Mouse (Mus musculus) kidney, embryonic 14.5 days (tissue): ENCODE measurements at regions not wholly inside any gene's neighbourhood (a gene's known extent, or its start where the extent isn't known, plus 50 kb on each side); places are given as distances from the start of the nearest gene placed in this dataset.

Experiments used
- ATAC-seq: fragments of 200-750 bp; cut with Nextera tagmentation; 2 replicates; pipeline ENCODE4 v1.8.0; 2017; ENCODE audit warnings: moderate number of reproducible peaks, mild to moderate bottlenecking, moderate TSS enrichment, moderate library complexity; ENCODE audit not compliant: low FRiP score, low TSS enrichment
- H3K27ac ChIP-seq: fragments of 300-500 bp; sonication (generic); 2 replicates; pipeline ENCODE4 v1.5.1; 2014; ENCODE audit warnings: low read depth, mild to moderate bottlenecking, low read length, moderate library complexity, mixed read lengths
- H3K27me3 ChIP-seq: fragments of 300-500 bp; sonication (generic); 2 replicates; pipeline ENCODE4 v1.6.1; 2014; ENCODE audit warnings: mild to moderate bottlenecking, low read length; ENCODE audit not compliant: control insufficient read depth, insufficient read depth
- H3K36me3 ChIP-seq: fragments of 300-500 bp; sonication (generic); 2 replicates; pipeline ENCODE4 v1.6.1; 2014; ENCODE audit warnings: low read length, mixed read lengths; ENCODE audit not compliant: control insufficient read depth, insufficient read depth
- H3K4me1 ChIP-seq: fragments of 300-500 bp; sonication (generic); 2 replicates; pipeline ENCODE4 v1.6.1; 2014; ENCODE audit warnings: low read length, mixed read lengths; ENCODE audit not compliant: control insufficient read depth, insufficient read depth
- H3K4me2 ChIP-seq: fragments of 300-500 bp; sonication (generic); replicated peaks from 2 replicates; pipeline ENCODE4 v1.6.1; 2014; ENCODE audit warnings: low read depth, mild to moderate bottlenecking, low read length
- H3K4me3 ChIP-seq: fragments of 300-500 bp; sonication (generic); 2 replicates; pipeline ENCODE4 v1.5.1; 2014; ENCODE audit warnings: mild to moderate bottlenecking, low read length
- H3K9ac ChIP-seq: fragments of 300-500 bp; sonication (generic); 2 replicates; pipeline ENCODE4 v1.6.1; 2014; ENCODE audit warnings: low read depth, mild to moderate bottlenecking, low read length, moderate library complexity
- H3K9me3 ChIP-seq: fragments of 300-500 bp; sonication (generic); 2 replicates; pipeline ENCODE4 v1.6.1; 2016; ENCODE audit warnings: low read length; ENCODE audit not compliant: control insufficient read depth
- WGBS: fragments of 180-500 bp; shearing (Covaris S2); extraction: QIAGEN DNeasy Blood & Tissue Kit; methylation state at CpG from one replicate; pipeline ENCODE4 v1.1.7; 2014; 5-methylcytosine and 5-hydroxymethylcytosine counted together

- no peaks in the 10 kb centered on the region for H3K36me3 ChIP-seq
- H3K4me3 ChIP-seq: no peak overlapping the region
- H3K4me1 ChIP-seq: peaks cover 7% of the 10 kb centered on the region; the same call in 1 of the 2 replicates
- H3K27ac ChIP-seq: no peak overlapping the region
- no peak overlapping the region for H3K4me2 ChIP-seq
- 62% methylated on average over 5 of the region's 5 CpGs for WGBS
- no peak for ATAC-seq
- no peaks in the 10 kb centered on the region for H3K27me3 ChIP-seq
- H3K9me3 ChIP-seq: no peaks in the 10 kb centered on the region
- no peak overlapping the region for H3K9ac ChIP-seq
Observed at GRCm38 (mm10) chr8:10716161-10716560, 292.1 kb downstream of the Irs2 start.

GRCm38 (mm10) chr8:10713515-10714042 is 294.7 kb downstream of the Irs2 start:
- H3K9me3 ChIP-seq: no peaks in the 10 kb centered on the region
- H3K4me3 ChIP-seq: no peak overlapping the region
- no peak overlapping the region for H3K27ac ChIP-seq
- peaks cover 7% of the 10 kb centered on the region; the same call in 1 of the 2 replicates for H3K4me1 ChIP-seq
- H3K27me3 ChIP-seq: no peaks in the 10 kb centered on the region
- H3K4me2 ChIP-seq: no peak overlapping the region
- H3K36me3 ChIP-seq: no peaks in the 10 kb centered on the region
- no peak overlapping the region for H3K9ac ChIP-seq
- 67% methylated on average over 13 of the region's 13 CpGs for WGBS
- ATAC-seq: no peak

GRCm38 (mm10) chr8:10712118-10712689 is 296.1 kb downstream of the Irs2 start:
- Histone ChIP-seq H3K27ac (no peak overlapping the region), H3K27me3 (no peaks in the 10 kb centered on the region), H3K9me3 (no peaks in the 10 kb centered on the region), H3K36me3 (no peaks in the 10 kb centered on the region), H3K4me3 (no peak overlapping the region), H3K4me2 (no peak overlapping the region), H3K4me1 (peaks cover 3% of the 10 kb centered on the region; the same call in 1 of the 2 replicates), H3K9ac (no peak overlapping the region)
- no peak for ATAC-seq
- 77% methylated on average over 7 of the region's 7 CpGs for whole genome bisulfite sequencing

GRCm38 (mm10) chr8:10711474-10711873 is 296.8 kb downstream of the Irs2 start:
- Histone ChIP-seq H3K4me2 (no peak overlapping the region), H3K36me3 (no peaks in the 10 kb centered on the region), H3K27me3 (no peaks in the 10 kb centered on the region), H3K9me3 (no peaks in the 10 kb centered on the region), H3K4me3 (no peak overlapping the region), H3K9ac (no peak overlapping the region), H3K27ac (no peak overlapping the region), H3K4me1 (no peaks in the 10 kb centered on the region)
- ATAC-seq: no peak
- 52% methylated on average over 7 of the region's 7 CpGs for WGBS

GRCm38 (mm10) chr8:10708509-10708908 is 299.7 kb downstream of the Irs2 start:
- Histone ChIP-seq H3K4me2 (no peak overlapping the region), H3K9ac (no peak overlapping the region), H3K27ac (no peak overlapping the region), H3K4me1 (no peaks in the 10 kb centered on the region), H3K4me3 (no peak overlapping the region), H3K27me3 (no peaks in the 10 kb centered on the region), H3K36me3 (no peaks in the 10 kb centered on the region), H3K9me3 (no peaks in the 10 kb centered on the region)
- ATAC-seq: no peak
- 79% methylated on average over 6 of the region's 6 CpGs for WGBS

GRCm38 (mm10) chr8:10707122-10707521 is 301.1 kb downstream of the Irs2 start:
- ATAC-seq: no peak
- H3K4me1 ChIP-seq: no peaks in the 10 kb centered on the region

GRCm38 (mm10) chr8:10705909-10706308 is 302.3 kb downstream of the Irs2 start:
- Histone ChIP-seq H3K27me3 (no peaks in the 10 kb centered on the region), H3K4me1 (no peaks in the 10 kb centered on the region), H3K36me3 (no peaks in the 10 kb centered on the region), H3K9ac (no peak overlapping the region), H3K4me3 (no peak overlapping the region), H3K9me3 (no peaks in the 10 kb centered on the region), H3K4me2 (no peak overlapping the region), H3K27ac (no peak overlapping the region)
- no peak for ATAC-seq
- WGBS: 59% methylated on average over 7 of the region's 7 CpGs

More at GRCm38 (mm10) chr8:10707122-10707521, 301.1 kb downstream of the Irs2 start:
- Histone ChIP-seq H3K9me3 (no peaks in the 10 kb centered on the region), H3K27ac (no peak overlapping the region), H3K4me3 (no peak overlapping the region), H3K27me3 (no peaks in the 10 kb centered on the region), H3K4me2 (no peak overlapping the region), H3K9ac (no peak overlapping the region), H3K36me3 (no peaks in the 10 kb centered on the region)

- Histone ChIP-seq H3K27ac (no peak overlapping the region), H3K36me3 (no peaks in the 10 kb centered on the region), H3K4me3 (no peak overlapping the region), H3K4me1 (no peaks in the 10 kb centered on the region), H3K9me3 (no peaks in the 10 kb centered on the region), H3K9ac (no peak overlapping the region), H3K27me3 (no peaks in the 10 kb centered on the region), H3K4me2 (no peak overlapping the region)
- no peak for ATAC-seq
- 87% methylated on average over 7 of the region's 7 CpGs for WGBS
Observed at GRCm38 (mm10) chr8:10702755-10703154, 305.5 kb downstream of the Irs2 start.

- ATAC-seq: no peak
- Histone ChIP-seq H3K4me2 (no peak overlapping the region), H3K9ac (no peak overlapping the region), H3K4me1 (no peaks in the 10 kb centered on the region), H3K4me3 (no peak overlapping the region), H3K27ac (no peak overlapping the region), H3K27me3 (no peaks in the 10 kb centered on the region), H3K36me3 (no peaks in the 10 kb centered on the region), H3K9me3 (no peaks in the 10 kb centered on the region)
- 66% methylated on average over 10 of the region's 10 CpGs for whole genome bisulfite sequencing
Observed at GRCm38 (mm10) chr8:10702248-10702647, 306.0 kb downstream of the Irs2 start.
